In the genomic region with DNA sequence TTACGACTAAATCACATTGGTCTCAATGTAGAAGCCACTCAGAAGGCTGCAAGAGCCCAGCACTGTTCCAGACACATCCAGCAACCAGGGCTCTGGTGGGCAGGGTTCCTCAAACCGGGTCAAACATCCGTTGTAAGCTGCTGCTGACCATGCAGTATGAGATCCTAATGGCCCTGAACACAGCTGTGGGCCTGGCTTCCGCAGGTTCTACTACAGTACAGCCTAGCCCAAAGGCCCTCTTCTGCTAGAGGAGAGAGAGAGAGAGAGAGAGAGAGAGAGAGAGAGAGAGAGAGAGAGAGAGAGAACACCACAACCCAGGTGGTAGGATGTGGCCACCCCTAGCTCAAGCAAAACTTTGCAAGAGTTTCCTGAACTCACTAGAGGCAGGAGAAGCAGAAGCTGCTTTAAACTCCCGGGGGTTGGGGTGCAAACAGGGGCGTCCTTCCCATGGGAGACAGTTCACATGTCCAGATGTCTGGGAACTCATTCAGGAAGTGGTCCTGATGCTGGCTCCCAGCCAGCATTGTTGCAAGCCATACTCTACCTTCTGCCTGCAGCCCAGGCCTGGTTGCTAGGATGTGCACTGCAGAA, we compare ENCODE assay signal across 8 mouse cellular contexts. TPM values are rescaled to one million over a fixed set of nuclear protein-coding genes. Genes with fewer than 3 reads are reported as not detected.
DNase-seq lines count a peak whose midpoint lies in the region; ATAC-seq and TF ChIP-seq lines count a peak whose summit lies in the region.

No protein-coding gene starts in this region.

- H3K9ac ChIP-seq in kidney, embryonic 16.5 days (replicated peaks; ENCODE audit: low read length), result no peak overlapping the region

- H3K4me1 ChIP-seq in kidney, embryonic 16.5 days (ENCODE audit: insufficient read depth, low read length), result peaks cover 5% of the 10 kb centered on the region; the same call in 1 of the 2 replicates

- TF ChIP-seq CTCF in layer of hippocampus, adult 2 months (conservative IDR thresholded peaks at IDR 0.05), result no peak

- no peak overlapping the region for H3K4me3 ChIP-seq in kidney, embryonic 16.5 days (ENCODE audit: low read length)
- no peak overlapping the region for H3K4me3 ChIP-seq in layer of hippocampus, adult 2 months

- H3K4me2 ChIP-seq in kidney, embryonic 16.5 days (replicated peaks; ENCODE audit: low read depth, low read length), result no peak overlapping the region

- no peaks in the 10 kb centered on the region for H3K36me3 ChIP-seq in kidney, embryonic 16.5 days (ENCODE audit: insufficient read depth, low read length)

- H3K27ac ChIP-seq in kidney, embryonic 16.5 days (ENCODE audit: low read length), result no peak overlapping the region
- H3K27ac ChIP-seq in layer of hippocampus, adult 2 months, result no peak overlapping the region

- no peak for DNase-seq in kidney, adult 11 months
- DNase-seq in heart, adult 9 months (ENCODE audit: low spot score in 2 of 2), result peak; percentile 34 to 53
- peak; percentile 45 to 50 for DNase-seq in natural killer cell, adult 2 months (ENCODE audit: low spot score in 2 of 2)
- no peak for DNase-seq in kidney, adult 8-10 months
- DNase-seq in layer of hippocampus, adult 2 months (ENCODE audit: low spot score in 2 of 2), result no peak
- DNase-seq in right cerebral cortex, postnatal 36 days (ENCODE audit: low spot score in 2 of 2), result no peak

- H3K9me3 ChIP-seq in kidney, embryonic 16.5 days (ENCODE audit: low read length), result no peaks in the 10 kb centered on the region

- H3K27me3 ChIP-seq in kidney, embryonic 16.5 days (ENCODE audit: insufficient read depth, low read length), result no peaks in the 10 kb centered on the region

- WGBS in kidney, embryonic 16.5 days, result 55% methylated on average over 6 of the region's 6 CpGs

- 0 out of 2 replicates have a peak, but pooled peaks have one; percentile 27 for ATAC-seq in kidney, embryonic 16.5 days (ENCODE audit: low FRiP score, low TSS enrichment)
- peak; percentile 68 for ATAC-seq in CD4-positive, CD25-positive, alpha-beta regulatory T cell, adult 4 months

RNA-seq across cellular contexts. Expression of a gene that starts 23.4 kb away (rescaled TPM):
- polyA plus RNA-seq in kidney, embryonic 16.5 days (2015; fragmentation: Nextera tagmentation; extraction: Ambion mirVana), result 33.8 and 35.3 TPM in 2 replicates
- polyA plus RNA-seq in CD4-positive, CD25-positive, alpha-beta regulatory T cell, adult 4 months (2017; shearing (Covaris generic)), result 10 to 100 TPM; 38.7 to 57.0 TPM
- 100 to 1,000 TPM; 103 to 117 TPM for total RNA-seq in layer of hippocampus, adult 2 months (2021)

RNA-seq across cellular contexts. Expression of a gene that starts 26.2 kb away (rescaled TPM):
- 1.3 and 2.0 TPM in 2 replicates for polyA plus RNA-seq in kidney, embryonic 16.5 days (2015; fragmentation: Nextera tagmentation; extraction: Ambion mirVana)
- polyA plus RNA-seq in CD4-positive, CD25-positive, alpha-beta regulatory T cell, adult 4 months (2017; shearing (Covaris generic)), result 1 to 10 TPM; 6.2 to 6.4 TPM
- total RNA-seq in layer of hippocampus, adult 2 months (2021), result 1 to 10 TPM; 2.0 to 2.6 TPM

Comparison
In these comparisons a context has a peak if more than half of its experiments do, and no peak if none do; other contexts are left out.
1. DNase-seq: peak in heart, adult 9 months (2 of 2) and natural killer cell, adult 2 months (2 of 2); none in kidney, adult 11 months (single experiment), kidney, adult 8-10 months (0 of 2), layer of hippocampus, adult 2 months (0 of 2) and right cerebral cortex, postnatal 36 days (0 of 2).